Mouse (Mus musculus) liver, embryonic 14.5 days (tissue): ENCODE data around the gene Nin.

Source experiments
- CTCF ChIP-seq: IDR thresholded peaks from 2 replicates; pipeline ENCODE4 v1.5.1; 2016; ENCODE audit warnings: antibody characterized with exemption, low read depth, control low read depth
- EP300 ChIP-seq: IDR thresholded peaks from 2 replicates; pipeline ENCODE4 v1.6.1; 2016; ENCODE audit warnings: antibody characterized with exemption, low read depth

GRCm38 (mm10) chr12:70134627-70135235 is 21.2 kb upstream of the Nin start:
- no peak for TF ChIP-seq CTCF
- no peak for TF ChIP-seq EP300
